Mouse (Mus musculus) NIH3T3 (cell line): Measurements from ENCODE around the gene Tsc22d2.
A peak's percentile ranks its signal among the peaks of the same experiment; 100 is the strongest.

Experiments used
- DNase-seq: peaks from one replicate; pipeline ENCODE4 v3.0.0-alpha.2; 2012; ENCODE audit warnings: low read depth

The Tsc22d2 gene

DNA sequence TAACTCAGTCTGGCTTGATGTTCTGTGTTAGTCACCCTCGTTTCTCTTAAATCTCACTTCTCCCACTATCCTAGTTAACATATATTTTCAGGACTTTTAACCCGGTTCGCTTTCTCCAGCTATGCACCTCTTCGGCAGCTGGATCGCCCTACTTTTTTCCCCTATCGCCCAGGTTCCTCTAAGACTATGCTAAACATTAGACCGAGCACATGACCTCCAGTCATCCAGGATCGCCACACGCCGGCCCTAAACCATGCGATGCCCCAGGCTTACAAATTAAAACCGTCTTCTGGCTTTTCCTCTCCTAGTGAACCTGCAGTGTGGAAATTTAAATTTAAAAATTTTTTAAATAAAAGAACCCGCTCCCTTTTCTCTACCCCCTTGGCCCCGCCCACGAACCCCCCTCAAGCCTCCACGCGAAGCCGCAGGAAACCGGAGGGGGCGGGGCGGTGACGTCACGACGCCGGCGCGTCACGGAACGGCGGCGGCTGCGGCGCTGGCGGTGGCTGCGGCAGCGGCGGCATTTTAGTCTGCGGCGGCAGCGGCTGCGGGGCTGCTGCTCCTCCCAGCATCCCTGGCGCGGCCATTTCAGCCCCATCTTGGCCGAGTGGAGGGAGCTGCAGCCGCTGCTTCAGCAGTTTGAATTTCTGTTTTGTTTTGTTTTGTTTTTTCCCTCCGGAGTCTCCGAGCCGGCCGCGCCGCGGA, at the start of gene Tsc22d2:
Gene Tsc22d2, plus strand, starts transcription at position 482 of the 705 bp plus-strand sequence.
- peak; percentile 99 for DNase-seq

GRCm38 (mm10) chr3:58366756-58367155, 47.8 kb upstream of the Tsc22d2 start:
- DNase-seq = no peak

- DNase-seq = peak; percentile 67
These were observed 43.7 kb upstream of the Tsc22d2 start for GRCm38 (mm10) chr3:58370811-58371210.

GRCm38 (mm10) chr3:58372066-58372904, 42.2 kb upstream of the Tsc22d2 start:
- DNase-seq = peak; percentile 92

DNA sequence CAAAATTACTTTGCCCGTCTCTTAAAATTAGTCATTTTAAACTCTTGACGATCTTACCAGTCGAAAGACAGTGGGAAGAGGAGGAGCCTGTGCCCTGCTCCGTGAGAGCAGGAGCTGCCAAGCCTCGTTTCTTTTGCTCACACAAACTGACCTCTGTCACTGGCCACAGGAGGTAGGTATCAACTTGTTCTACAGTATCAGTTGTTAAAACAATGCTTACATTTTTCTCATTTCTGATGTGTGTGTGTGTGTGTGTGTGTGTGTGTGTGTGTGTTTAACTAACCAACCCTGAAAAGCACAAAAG, 41.7 kb upstream of the Tsc22d2 start:
- DNase-seq = peak; percentile 54

- DNase-seq = no peak
These were observed 40.2 kb upstream of the Tsc22d2 start for GRCm38 (mm10) chr3:58374281-58374680.

GRCm38 (mm10) chr3:58376713-58377112, 37.8 kb upstream of the Tsc22d2 start:
- no peak for DNase-seq

DNA sequence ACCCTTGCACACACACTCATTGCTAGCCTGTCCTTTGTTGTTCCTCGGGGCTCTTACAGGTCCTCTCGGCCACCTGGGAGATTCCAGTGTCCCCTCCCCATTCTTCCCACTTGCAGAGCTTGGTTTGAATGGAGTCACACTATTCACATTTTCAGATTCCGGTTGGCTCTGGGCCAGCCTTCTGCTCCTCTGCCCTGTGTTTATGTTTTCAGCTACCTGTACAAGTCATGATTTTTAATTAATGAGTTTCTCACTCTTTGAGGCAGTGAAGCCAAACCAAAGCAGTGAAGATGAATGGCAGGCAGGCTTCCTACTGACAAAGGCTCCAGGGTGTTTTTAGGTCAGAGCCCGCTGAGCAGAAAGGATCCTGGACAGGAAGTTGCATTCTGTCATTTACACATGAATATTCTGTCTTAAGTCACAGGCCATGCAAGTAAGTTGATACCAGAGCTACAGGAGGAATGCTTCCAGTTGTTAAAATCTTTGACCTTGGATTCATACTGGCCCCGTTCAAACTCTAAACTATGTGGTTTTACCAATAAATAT, 36.9 kb upstream of the Tsc22d2 start:
- DNase-seq = no peak

GRCm38 (mm10) chr3:58382676-58383075, 31.8 kb upstream of the Tsc22d2 start:
- DNase-seq = no peak

DNA sequence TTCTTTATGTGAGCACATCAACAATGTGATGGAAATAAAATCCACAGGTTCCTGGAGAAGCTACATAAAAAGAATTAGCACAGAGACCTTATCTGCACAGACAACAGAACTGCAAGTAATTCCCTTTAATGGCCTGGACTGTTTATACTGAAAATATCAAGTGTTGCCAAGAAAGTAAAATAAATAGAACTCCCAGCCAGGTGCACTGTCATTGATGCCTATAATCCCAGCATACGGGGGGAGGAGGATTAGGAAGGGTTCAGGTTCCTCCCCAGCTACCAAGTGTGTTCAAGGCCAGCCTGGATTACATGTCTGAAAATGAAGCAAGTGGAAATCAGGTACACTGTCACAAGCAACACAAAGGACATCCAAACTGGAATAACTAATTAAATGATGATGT, 29.5 kb upstream of the Tsc22d2 start:
- DNase-seq = no peak

DNA sequence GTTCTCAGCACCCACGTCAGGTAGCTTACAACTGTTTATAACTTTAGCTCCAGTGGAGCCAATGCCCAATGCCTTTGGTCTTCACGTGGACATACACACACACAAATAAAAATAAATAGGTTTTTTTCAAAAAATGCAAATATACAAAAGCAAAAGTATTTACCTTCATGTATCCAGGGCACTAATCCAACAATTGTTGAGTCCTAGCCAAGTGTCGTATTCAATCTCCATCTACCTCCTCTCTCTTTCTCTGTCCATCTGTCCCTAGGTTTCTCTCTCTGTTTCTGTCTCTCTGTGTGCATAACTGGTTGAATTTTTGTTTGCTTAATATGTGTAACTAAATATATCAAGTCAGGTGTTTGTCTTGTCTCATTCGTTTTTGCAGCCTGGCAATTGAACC, 25.8 kb upstream of the Tsc22d2 start:
- no peak for DNase-seq

GRCm38 (mm10) chr3:58398541-58398940, 16.0 kb upstream of the Tsc22d2 start:
- no peak for DNase-seq

GRCm38 (mm10) chr3:58399931-58400330, 14.6 kb upstream of the Tsc22d2 start:
- DNase-seq = peak; percentile 8

- no peak for DNase-seq
These were observed 2.8 kb upstream of the Tsc22d2 start for GRCm38 (mm10) chr3:58411669-58412068.

DNA sequence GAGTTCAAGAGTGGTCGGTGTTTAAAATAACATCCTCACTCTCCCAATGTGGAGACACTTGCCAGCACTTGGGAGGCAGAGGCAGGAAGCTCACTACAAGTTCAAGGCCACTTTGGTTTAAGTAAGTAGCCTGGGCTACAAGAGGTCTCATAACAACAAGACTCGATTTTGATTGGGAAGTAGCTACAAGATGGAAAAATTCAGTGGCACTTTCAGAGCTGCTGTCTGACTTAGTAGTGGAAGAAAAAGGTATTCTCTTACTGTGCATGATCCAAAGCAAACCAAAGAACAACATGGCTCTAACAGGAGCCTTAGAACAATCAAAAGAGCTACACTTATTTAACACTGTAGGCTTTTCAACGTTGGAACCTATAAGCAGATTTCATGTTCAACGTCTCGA, 844 bp upstream of the Tsc22d2 start:
- DNase-seq = peak; percentile 46

GRCm38 (mm10) chr3:58414986-58415883, 720 bp downstream of the Tsc22d2 start:
- DNase-seq = peak; percentile 87

GRCm38 (mm10) chr3:58415884-58416725, 1.6 kb downstream of the Tsc22d2 start:
- peak; percentile 76 for DNase-seq

GRCm38 (mm10) chr3:58416726-58417437, 2.4 kb downstream of the Tsc22d2 start:
- DNase-seq = peak; percentile 63

DNA sequence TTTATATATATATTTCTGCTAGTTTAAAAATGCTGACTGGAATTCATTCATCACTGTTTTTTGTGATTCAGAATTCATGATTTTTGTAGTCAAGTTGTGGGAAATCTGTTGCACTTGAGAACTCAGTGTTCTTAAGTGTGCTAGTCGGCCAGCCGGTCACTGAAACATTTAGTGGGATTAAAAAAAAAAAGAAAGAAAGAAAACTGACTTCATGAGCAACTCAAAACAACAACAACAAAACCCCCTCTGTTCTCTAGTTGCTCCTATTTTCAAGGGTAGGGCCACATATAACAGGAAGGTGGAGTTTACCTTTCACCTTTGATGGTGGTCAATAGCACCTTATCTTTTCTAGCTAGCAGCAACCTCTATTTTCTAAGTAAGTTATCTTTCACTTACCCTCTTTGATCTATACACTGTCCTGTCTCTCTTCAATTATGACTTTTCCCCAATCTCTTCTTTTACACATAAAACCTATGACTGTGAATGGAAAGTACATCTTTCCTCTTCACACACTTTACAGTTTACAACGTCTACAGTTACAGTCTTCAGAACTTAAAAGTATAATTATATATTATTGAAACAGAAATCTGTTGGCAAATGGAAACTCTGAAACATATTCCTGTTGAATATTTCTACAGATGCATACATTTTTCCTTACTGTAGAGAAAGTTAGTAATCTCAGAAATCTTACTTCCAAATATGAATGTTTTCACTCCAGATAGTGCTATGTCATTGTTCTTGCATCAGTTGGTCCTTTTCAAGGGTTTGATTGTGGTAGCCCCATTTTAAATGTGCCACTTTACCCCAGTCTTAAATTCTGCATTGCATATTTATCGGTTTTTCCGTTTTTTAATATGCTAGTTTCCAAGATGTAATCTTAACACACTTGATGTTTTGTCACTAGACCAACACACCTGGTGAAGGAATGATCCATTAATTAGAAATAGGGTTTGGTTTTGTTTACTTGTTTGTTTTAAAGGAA, 4.5 kb downstream of the Tsc22d2 start:
- DNase-seq = peak; percentile 51
